Mouse (Mus musculus) MEL (cell line): ENCODE data around the gene Brox.

Experiments used
- BHLHE40 ChIP-seq: IDR thresholded peaks from 2 replicates; pipeline ENCODE4 v1.6.1; 2012; ENCODE audit warnings: low read depth, mild to moderate bottlenecking, inconsistent platforms, low read length, improper control_type of control experiment, borderline replicate concordance
- CHD1 ChIP-seq: IDR thresholded peaks from 2 replicates; pipeline ENCODE4 v1.6.1; 2012; ENCODE audit warnings: low read depth, mild to moderate bottlenecking, inconsistent platforms, low read length, improper control_type of control experiment
- CTCF ChIP-seq, 3 experiments: IDR thresholded peaks in 2 of 3; conservative IDR thresholded peaks in 1 of 3; 2 replicates each; pipeline ENCODE4 v1.5.1; 2011 to 2012; ENCODE audit warnings: low read length in 3 of 3, low read depth in 2 of 3, mild to moderate bottlenecking in 2 of 3, improper control_type of control experiment in 1 of 3, inconsistent platforms in 1 of 3, mixed read lengths in 1 of 3, moderate library complexity in 1 of 3; ENCODE audit not compliant: control insufficient read depth in 1 of 3, insufficient read depth in 1 of 3, poor library complexity in 1 of 3, severe bottlenecking in 1 of 3
- E2F4 ChIP-seq: IDR thresholded peaks from 2 replicates; pipeline ENCODE4 v1.6.1; 2011; ENCODE audit warnings: low read depth, low read length, improper control_type of control experiment, borderline replicate concordance
- GABPA ChIP-seq: IDR thresholded peaks from 2 replicates; pipeline ENCODE4 v1.6.1; 2012; ENCODE audit warnings: low read depth, mild to moderate bottlenecking, inconsistent platforms, low read length, improper control_type of control experiment, moderate library complexity
- GATA1 ChIP-seq: IDR thresholded peaks from 2 replicates; pipeline ENCODE4 v1.6.1; 2011; ENCODE audit warnings: low read depth, low read length, improper control_type of control experiment
- MAFK ChIP-seq: IDR thresholded peaks from 2 replicates; pipeline ENCODE4 v1.6.1; 2011; ENCODE audit warnings: low read depth, mild to moderate bottlenecking, low read length, improper control_type of control experiment, borderline replicate concordance
- NRF1 ChIP-seq: IDR thresholded peaks from 2 replicates; pipeline ENCODE4 v1.6.1; 2014; ENCODE audit warnings: low read depth, mild to moderate bottlenecking, inconsistent platforms, low read length, improper control_type of control experiment, moderate library complexity; ENCODE audit not compliant: poor library complexity, insufficient read depth, severe bottlenecking
- POLR2A ChIP-seq, 2 experiments: IDR thresholded peaks; 2 replicates each; pipeline ENCODE4 v1.6.1; 2011 to 2012; ENCODE audit warnings: low read length in 2 of 2, mild to moderate bottlenecking in 2 of 2, control low read depth in 1 of 2, improper control_type of control experiment in 1 of 2, low read depth in 1 of 2, moderate library complexity in 1 of 2; ENCODE audit not compliant: control insufficient read depth in 1 of 2, insufficient read depth in 1 of 2, poor library complexity in 1 of 2
- RAD21 ChIP-seq: IDR thresholded peaks from 2 replicates; pipeline ENCODE4 v1.6.1; 2011; ENCODE audit warnings: mild to moderate bottlenecking, low read depth, low read length, improper control_type of control experiment
- SMC3 ChIP-seq: IDR thresholded peaks from 2 replicates; pipeline ENCODE4 v1.6.1; 2011; ENCODE audit warnings: low read depth, low read length, improper control_type of control experiment
- USF1 ChIP-seq: IDR thresholded peaks from 2 replicates; pipeline ENCODE4 v1.6.1; 2014; ENCODE audit warnings: low read depth, mild to moderate bottlenecking, inconsistent platforms, low read length, improper control_type of control experiment, moderate library complexity

GRCm38 (mm10) chr1:183327171-183327570 is 30.1 kb upstream of the Brox start:
- TF ChIP-seq POLR2A (IDR thresholded peaks at IDR 0.05; ENCODE audit: control insufficient read depth in 1 of 2, insufficient read depth in 1 of 2, low read depth in 1 of 2, low read length in 2 of 2, poor library complexity in 1 of 2) (no peak), GATA1 (no peak), BHLHE40 (no peak), CTCF (IDR thresholded peaks at IDR 0.05 in 2 of 3, conservative IDR thresholded peaks at IDR 0.05 in 1 of 3; ENCODE audit: control insufficient read depth in 1 of 3, insufficient read depth in 1 of 3, low read depth in 2 of 3, low read length in 3 of 3, poor library complexity in 1 of 3, severe bottlenecking in 1 of 3) (no peak), E2F4 (no peak), RAD21 (no peak), MAFK (no peak), NRF1 (no peak), USF1 (no peak), GABPA (no peak), CHD1 (no peak), SMC3 (no peak)
